Mouse (Mus musculus): ENCODE measurements around the gene Cnpy4. TPM values are rescaled to one million over a fixed set of nuclear protein-coding genes. Genes with fewer than 3 reads are reported as not detected.
A peak's percentile ranks its signal among the peaks of the same experiment; 100 is the strongest.
"Not testable (repeated sequence)": the region's sequence is repeated elsewhere in the genome, so short reads cannot be mapped to it uniquely, and the experiment has no call there.

The Cnpy4 gene
- polyA plus RNA-seq, 1 experiment from 2014 or later: 45.8 TPM

- H3K9ac ChIP-seq: peak within 1 kb of the TSS; percentile 81
- H3K4me3 ChIP-seq: peak within 1 kb of the TSS; percentile 74
- H3K27me3 ChIP-seq: no peaks in the 10 kb centered on the region
- H3K9me3 ChIP-seq (replicated peaks): no peaks in the 10 kb centered on the region
- under 1% methylated on average over 54 of the region's 54 CpGs for WGBS
- peaks cover 22% of the 10 kb centered on the region for H3K4me1 ChIP-seq
- ATAC-seq (ENCODE audit: low FRiP score): peak; percentile 92
- peaks cover 48% of the 10 kb centered on the region for H3K36me3 ChIP-seq
- H3K27ac ChIP-seq: peak within 1 kb of the TSS; percentile 89
- H3K4me2 ChIP-seq (replicated peaks): peak within 1 kb of the TSS; percentile 92
Measured at GRCm38 (mm10) chr5:138171695-138172491, 15.4 kb upstream of the Cnpy4 start, which contains the start of the genes Ap4m1 and Mcm7. TSS of gene Ap4m1 (plus strand) at chr5:138172002. TSS of gene Mcm7 (minus strand) at chr5:138172422.

- no peak overlapping the region for H3K9ac ChIP-seq
- peak overlapping the region; percentile 74; the same call in 1 of the 2 replicates for H3K4me3 ChIP-seq
- H3K4me1 ChIP-seq: peaks cover 22% of the 10 kb centered on the region
- H3K27ac ChIP-seq: no peak overlapping the region
- WGBS: 80% methylated on average over 3 of the region's 3 CpGs
- H3K9me3 ChIP-seq (replicated peaks): no peaks in the 10 kb centered on the region
- no peak for ATAC-seq (ENCODE audit: low FRiP score)
- H3K36me3 ChIP-seq: peaks cover 48% of the 10 kb centered on the region
- H3K4me2 ChIP-seq (replicated peaks): peak overlapping the region; percentile 92
- no peaks in the 10 kb centered on the region for H3K27me3 ChIP-seq
Measured at GRCm38 (mm10) chr5:138173217-138173616, 14.1 kb upstream of the Cnpy4 start.

- Histone ChIP-seq H3K4me2 (replicated peaks) (peak overlapping the region; percentile 63), H3K9ac (peak overlapping the region; percentile 85), H3K4me3 (peak overlapping the region; percentile 72), H3K9me3 (replicated peaks) (no peaks in the 10 kb centered on the region), H3K4me1 (peaks cover 19% of the 10 kb centered on the region), H3K27ac (peak overlapping the region; percentile 69), H3K36me3 (peaks cover 45% of the 10 kb centered on the region), H3K27me3 (no peaks in the 10 kb centered on the region)
- ATAC-seq (ENCODE audit: low FRiP score): peak; percentile 86
- WGBS: under 1% methylated on average over 10 of the region's 10 CpGs
Measured at GRCm38 (mm10) chr5:138187661-138188306, 499 bp downstream of the Cnpy4 start.

- peak; percentile 87 for ATAC-seq (ENCODE audit: low FRiP score)
- Histone ChIP-seq H3K9ac (peak within 1 kb of the TSS; percentile 93), H3K36me3 (peaks cover 36% of the 10 kb centered on the region), H3K27me3 (no peaks in the 10 kb centered on the region), H3K9me3 (replicated peaks) (no peaks in the 10 kb centered on the region), H3K27ac (peak within 1 kb of the TSS; percentile 91), H3K4me2 (replicated peaks) (peak within 1 kb of the TSS; percentile 96), H3K4me1 (peaks cover 10% of the 10 kb centered on the region), H3K4me3 (peak within 1 kb of the TSS; percentile 74)
- WGBS: 8% methylated on average over 54 of the region's 54 CpGs
Measured at GRCm38 (mm10) chr5:138193771-138194727, 6.8 kb downstream of the Cnpy4 start, which contains the start of gene Mblac1. TSS of gene Mblac1 (plus strand) at chr5:138194314.

- H3K27ac ChIP-seq: peak overlapping the region; percentile 91
- H3K36me3 ChIP-seq: peaks cover 32% of the 10 kb centered on the region
- ATAC-seq (ENCODE audit: low FRiP score): peak; percentile 75
- H3K27me3 ChIP-seq: no peaks in the 10 kb centered on the region
- H3K4me3 ChIP-seq: peak overlapping the region; percentile 74
- peak overlapping the region; percentile 96 for H3K4me2 ChIP-seq (replicated peaks)
- peak overlapping the region; percentile 93 for H3K9ac ChIP-seq
- H3K4me1 ChIP-seq: peaks cover 10% of the 10 kb centered on the region
- H3K9me3 ChIP-seq (replicated peaks): no peaks in the 10 kb centered on the region
- WGBS: 2% methylated on average over 29 of the region's 29 CpGs
Measured at GRCm38 (mm10) chr5:138194755-138195345, 7.6 kb downstream of the Cnpy4 start.

GRCm38 (mm10) chr5:138195463-138195862 lies 8.2 kb downstream of the Cnpy4 start:
- no peaks in the 10 kb centered on the region for H3K9me3 ChIP-seq (replicated peaks)
- peaks cover 27% of the 10 kb centered on the region for H3K36me3 ChIP-seq
- H3K4me2 ChIP-seq (replicated peaks): peak overlapping the region; percentile 96
- ATAC-seq (ENCODE audit: low FRiP score): no peak
- WGBS: 75% methylated on average over 7 of the region's 7 CpGs
- H3K4me3 ChIP-seq: peak overlapping the region; percentile 74; the same call in 1 of the 2 replicates
- no peak overlapping the region for H3K27ac ChIP-seq
- H3K9ac ChIP-seq: no peak overlapping the region
- H3K4me1 ChIP-seq: peaks cover 10% of the 10 kb centered on the region
- no peaks in the 10 kb centered on the region for H3K27me3 ChIP-seq

GRCm38 (mm10) chr5:138199576-138199975 lies 12.3 kb downstream of the Cnpy4 start:
- Histone ChIP-seq H3K36me3 (no peaks in the 10 kb centered on the region), H3K27ac (no peak overlapping the region), H3K27me3 (no peaks in the 10 kb centered on the region), H3K4me1 (peaks cover 6% of the 10 kb centered on the region), H3K9me3 (replicated peaks) (0 out of 2 replicates have a peak, but pooled peaks cover 4% of the 10 kb centered on the region), H3K4me2 (replicated peaks) (no peak overlapping the region), H3K4me3 (no peak overlapping the region), H3K9ac (no peak overlapping the region)
- ATAC-seq (ENCODE audit: low FRiP score): no peak
- WGBS: 6% methylated on average over 1 of the region's 1 CpGs

GRCm38 (mm10) chr5:138202086-138202485 lies 14.8 kb downstream of the Cnpy4 start:
- H3K4me1 ChIP-seq: no peaks in the 10 kb centered on the region
- no peak overlapping the region for H3K27ac ChIP-seq
- H3K9ac ChIP-seq: no peak overlapping the region
- H3K4me2 ChIP-seq (replicated peaks): no peak overlapping the region
- no peak overlapping the region for H3K4me3 ChIP-seq
- no peak for ATAC-seq (ENCODE audit: low FRiP score)
- H3K27me3 ChIP-seq: no peaks in the 10 kb centered on the region
- no peaks in the 10 kb centered on the region for H3K36me3 ChIP-seq
- WGBS: 85% methylated on average over 3 of the region's 3 CpGs
- peaks cover 5% of the 10 kb centered on the region; the same call in 1 of the 2 replicates for H3K9me3 ChIP-seq (replicated peaks)

- H3K4me1 ChIP-seq: no peaks in the 10 kb centered on the region
- H3K4me2 ChIP-seq (replicated peaks): no peak overlapping the region
- no peak overlapping the region for H3K4me3 ChIP-seq
- ATAC-seq (ENCODE audit: low FRiP score): no peak
- H3K9me3 ChIP-seq (replicated peaks): peaks cover 5% of the 10 kb centered on the region; the same call in 1 of the 2 replicates
- no peaks in the 10 kb centered on the region for H3K27me3 ChIP-seq
- 90% methylated on average over 1 of the region's 1 CpGs for WGBS
- no peak overlapping the region for H3K27ac ChIP-seq
- H3K36me3 ChIP-seq: no peaks in the 10 kb centered on the region
- H3K9ac ChIP-seq: no peak overlapping the region
Measured at GRCm38 (mm10) chr5:138207253-138207652, 20.0 kb downstream of the Cnpy4 start.

GRCm38 (mm10) chr5:138207873-138208272 lies 20.6 kb downstream of the Cnpy4 start:
- Histone ChIP-seq H3K9me3 (replicated peaks) (peaks cover 5% of the 10 kb centered on the region; the same call in 1 of the 2 replicates), H3K27me3 (no peaks in the 10 kb centered on the region), H3K9ac (no peak overlapping the region), H3K4me1 (no peaks in the 10 kb centered on the region), H3K27ac (no peak overlapping the region), H3K36me3 (no peaks in the 10 kb centered on the region), H3K4me3 (no peak overlapping the region), H3K4me2 (replicated peaks) (no peak overlapping the region)
- ATAC-seq (ENCODE audit: low FRiP score): no peak
- WGBS: 84% methylated on average over 4 of the region's 4 CpGs

GRCm38 (mm10) chr5:138216632-138217031 lies 29.3 kb downstream of the Cnpy4 start:
- ATAC-seq (ENCODE audit: low FRiP score); H3K4me3 ChIP-seq: not testable (repeated sequence)
- WGBS: 94% methylated on average over 13 of the region's 13 CpGs

More at GRCm38 (mm10) chr5:138216632-138217031, 29.3 kb downstream of the Cnpy4 start:
- H3K36me3 ChIP-seq; H3K27me3 ChIP-seq; H3K4me1 ChIP-seq; H3K9ac ChIP-seq; H3K27ac ChIP-seq; H3K4me2 ChIP-seq (replicated peaks): not testable (repeated sequence)
- H3K9me3 ChIP-seq (replicated peaks): peaks cover 10% of the 10 kb centered on the region; the same call in 1 of the 2 replicates
